ENCODE assay signal across 7 mouse cellular contexts in genomic region chr11:31169161-31170051, GRCm38 (mm10). TPM values are rescaled to one million over a fixed set of nuclear protein-coding genes. Genes with fewer than 3 reads are reported as not detected.
DNase-seq lines count a peak whose midpoint lies in the region; ATAC-seq and TF ChIP-seq lines count a peak whose summit lies in the region.

No protein-coding gene starts in this region.

- no peaks in the 10 kb centered on the region for H3K36me3 ChIP-seq in ES-Bruce4 (ENCODE audit: control insufficient read depth, insufficient read depth, low read length, poor library complexity, severe bottlenecking)
- H3K36me3 ChIP-seq in midbrain, embryonic 14.5 days (ENCODE audit: control insufficient read depth, insufficient read depth, low read length): no peaks in the 10 kb centered on the region

- no peak for TF ChIP-seq POLR2A in ES-Bruce4 (IDR thresholded peaks at IDR 0.05; ENCODE audit: insufficient read depth, low read length)

- peak; percentile 45 for DNase-seq in ZHBTc4 (ENCODE audit: low read depth, low spot score)
- DNase-seq in embryo, embryonic 11 days: peak; percentile 62
- peak; percentile 21 to 24 for DNase-seq in heart, postnatal 10 days
- DNase-seq in layer of hippocampus, adult 9-11 months: peak; percentile 5
- peak; percentile 65 for DNase-seq in midbrain, embryonic 14.5 days
- no peak for DNase-seq in thymus, postnatal 10 days (ENCODE audit: low spot score in 2 of 2)

- no peaks in the 10 kb centered on the region; the same call in 1 of the 2 replicates for H3K9me3 ChIP-seq in ES-Bruce4 (replicated peaks; ENCODE audit: control insufficient read depth, insufficient read depth, low read length, poor library complexity, severe bottlenecking)
- H3K9me3 ChIP-seq in midbrain, embryonic 14.5 days (ENCODE audit: control insufficient read depth, low read length): no peaks in the 10 kb centered on the region

- no peaks in the 10 kb centered on the region for H3K27me3 ChIP-seq in ES-Bruce4 (ENCODE audit: control insufficient read depth, insufficient read depth, low read length, poor library complexity, severe bottlenecking)
- H3K27me3 ChIP-seq in midbrain, embryonic 14.5 days (ENCODE audit: control insufficient read depth, insufficient read depth, low read length): no peaks in the 10 kb centered on the region

- 3% methylated on average over 21 of the region's 21 CpGs for WGBS in midbrain, embryonic 14.5 days

- H3K4me2 ChIP-seq in midbrain, embryonic 14.5 days (ENCODE audit: low read length): peak overlapping the region; percentile 64

- no peak for TF ChIP-seq CTCF in ES-Bruce4 (IDR thresholded peaks at IDR 0.05; ENCODE audit: low read depth, low read length)

- no peak for TF ChIP-seq EP300 in ES-Bruce4 (IDR thresholded peaks at IDR 0.05; ENCODE audit: insufficient read depth, low read depth, low read length)

- intact Hi-C loops in heart, postnatal 10 days (cut with DNase I): no loop called here

- no peak overlapping the region for H3K9ac ChIP-seq in ES-Bruce4 (ENCODE audit: low read depth, poor library complexity, severe bottlenecking)
- H3K9ac ChIP-seq in midbrain, embryonic 14.5 days (replicated peaks; ENCODE audit: low read length): peak overlapping the region; percentile 14; the same call in 1 of the 2 replicates

- H3K27ac ChIP-seq in ES-Bruce4 (ENCODE audit: insufficient read depth, low read length): no peak overlapping the region
- no peak overlapping the region for H3K27ac ChIP-seq in midbrain, embryonic 14.5 days (replicated peaks; ENCODE audit: low read depth, low read length)

- no peaks in the 10 kb centered on the region for H3K4me1 ChIP-seq in ES-Bruce4 (ENCODE audit: control insufficient read depth, insufficient read depth, low read length)
- H3K4me1 ChIP-seq in midbrain, embryonic 14.5 days (ENCODE audit: control insufficient read depth, insufficient read depth, low read length): 0 out of 2 replicates have a peak, but pooled peaks cover 3% of the 10 kb centered on the region

- peak overlapping the region; percentile 53 for H3K4me3 ChIP-seq in ES-Bruce4 (ENCODE audit: low read depth, low read length)
- H3K4me3 ChIP-seq in midbrain, embryonic 14.5 days (replicated peaks; ENCODE audit: low read depth, low read length): peak overlapping the region; percentile 36

- peak; percentile 89 for ATAC-seq in midbrain, embryonic 14.5 days (ENCODE audit: low FRiP score, low TSS enrichment)

RNA-seq across cellular contexts. Expression of gene Gm17332, which starts 12.9 kb away (rescaled TPM):
- not detected in 2 replicates for polyA plus RNA-seq in ES-Bruce4 (2011; ENCODE audit: insufficient read depth, insufficient read length, low read depth, missing spikeins)
- not detected for total RNA-seq in heart, postnatal 10 days (2021)
- polyA plus RNA-seq in midbrain, embryonic 14.5 days (2014; fragmentation: Nextera tagmentation; extraction: Ambion mirVana): not detected in 2 replicates

Comparison
In these comparisons a context has a peak if more than half of its experiments do, and no peak if none do; other contexts are left out.
1. DNase-seq: peak in ZHBTc4 (single experiment), embryo, embryonic 11 days (single experiment), heart, postnatal 10 days (2 of 2), layer of hippocampus, adult 9-11 months (single experiment) and midbrain, embryonic 14.5 days (single experiment); none in thymus, postnatal 10 days (0 of 2).